Mouse (Mus musculus): ENCODE data around the gene Ssxa1. TPM values are rescaled to one million over a fixed set of nuclear protein-coding genes. Genes with fewer than 3 reads are reported as not detected.
"Not testable (repeated sequence)": the region's sequence is repeated elsewhere in the genome, so short reads cannot be mapped to it uniquely, and the experiment has no call there.

Gene Ssxa1
- not detected for total RNA-seq (2021)
- long read RNA-seq, experiment 1: 0 reads
- long read RNA-seq, experiment 2: 0 reads

DNA sequence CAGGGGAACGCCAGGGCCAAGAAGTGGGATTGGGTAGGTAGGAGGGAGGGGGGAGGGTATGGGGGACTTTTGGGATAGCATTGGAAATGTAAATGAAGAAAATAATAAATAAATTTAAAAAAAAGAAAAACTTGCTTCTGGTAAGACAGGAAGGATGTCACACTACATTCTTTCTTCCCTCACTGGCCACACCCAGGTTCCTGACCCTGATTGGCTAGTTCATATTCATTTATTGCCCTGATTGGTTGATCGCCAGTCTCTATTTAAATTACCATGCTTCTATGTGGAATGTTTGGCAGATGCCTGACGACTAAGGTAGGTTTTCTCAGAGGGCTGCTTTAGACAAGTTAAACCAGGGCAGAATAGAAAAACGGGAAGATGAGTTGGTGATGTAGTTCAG, at the start of gene Ssxa1:
TSS of gene Ssxa1 (plus strand) at position 301 of the 400 bp plus-strand sequence.
- no peak for DNase-seq (ENCODE audit: low spot score in 2 of 2)

- DNase-seq (ENCODE audit: low spot score in 2 of 2): no peak
Observed at GRCm38 (mm10) chrX:21068106-21068505, 47.5 kb upstream of the Ssxa1 start, which contains the start of gene Spaca5. Gene Spaca5, plus strand, starts transcription at chrX:21068406.

DNA sequence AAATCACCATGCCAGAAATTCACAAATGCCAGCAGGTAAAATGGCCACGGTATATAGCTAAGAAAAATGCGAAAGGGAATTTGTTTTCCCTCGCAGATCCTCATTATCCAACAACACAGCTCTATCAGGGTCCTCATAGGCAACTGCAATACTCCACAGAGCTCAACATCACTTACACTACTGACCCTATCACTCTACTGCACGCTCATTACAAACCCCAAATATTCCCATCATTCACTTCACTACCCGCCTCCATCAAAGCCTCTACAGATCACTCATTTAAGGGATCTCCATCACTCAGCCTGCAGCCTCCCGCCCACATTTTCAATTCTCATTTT, 27.0 kb upstream of the Ssxa1 start:
- no peak for DNase-seq (ENCODE audit: low spot score in 2 of 2)

- peak; percentile 8 to 27 for DNase-seq (ENCODE audit: low spot score in 2 of 2)
Observed at GRCm38 (mm10) chrX:21088983-21089866, 26.4 kb upstream of the Ssxa1 start, which contains the start of gene Zfp300. Gene Zfp300, minus strand, starts transcription at chrX:21089527.

GRCm38 (mm10) chrX:21089867-21090239, 25.8 kb upstream of the Ssxa1 start:
- no peak for DNase-seq (ENCODE audit: low spot score in 2 of 2)

DNA sequence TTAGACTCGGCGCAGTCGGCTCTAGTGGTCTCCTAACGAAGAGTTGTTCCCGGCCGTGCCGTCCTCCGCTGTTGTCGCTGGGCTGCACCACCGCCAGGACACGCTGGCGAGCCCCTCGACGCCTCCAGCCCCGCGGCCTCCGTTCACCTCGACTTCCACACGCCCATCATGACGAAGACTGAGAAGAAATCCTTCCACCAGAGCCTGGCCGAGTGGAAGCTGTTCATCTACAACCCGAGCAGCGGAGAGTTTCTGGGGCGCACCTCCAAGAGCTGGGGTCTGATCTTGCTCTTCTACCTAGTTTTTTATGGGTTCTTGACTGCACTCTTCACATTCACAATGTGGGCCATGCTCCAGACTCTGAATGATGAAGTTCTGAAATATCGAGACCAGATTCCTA, 31.1 kb downstream of the Ssxa1 start:
- not testable (repeated sequence) for DNase-seq (ENCODE audit: low spot score in 2 of 2)

Other genes with a start within 250 kb of the Ssxa1 start
- gene Timp1, start 245.7 kb upstream of the Ssxa1 start, total RNA-seq (2021): 10 to 100 TPM; 42.4 to 44.6 TPM
- 10 to 100 TPM; 12.7 to 15.6 TPM for gene Syn1, start 194.8 kb upstream of the Ssxa1 start, total RNA-seq (2021)
- 10 to 100 TPM; 20.2 to 20.3 TPM for gene Cfp, start 184.3 kb upstream of the Ssxa1 start, total RNA-seq (2021)
- 10 to 100 TPM; 18.1 to 22.9 TPM for gene Elk1, start 165.2 kb upstream of the Ssxa1 start, total RNA-seq (2021)
- gene Uxt, start 153.8 kb upstream of the Ssxa1 start, total RNA-seq (2021): 10 to 100 TPM; 32.9 to 36.2 TPM
- gene Zfp182, start 53.5 kb upstream of the Ssxa1 start, total RNA-seq (2021): 10 to 100 TPM; 10.5 to 10.8 TPM
- gene Spaca5, start 47.4 kb upstream of the Ssxa1 start, total RNA-seq (2021): not detected
- 1 to 10 TPM; 3.4 to 4.3 TPM for gene Zfp300, start 26.3 kb upstream of the Ssxa1 start, total RNA-seq (2021)
- not detected for gene Gm21876, start 59.8 kb downstream of the Ssxa1 start, total RNA-seq (2021)